22 mouse cellular contexts compared by ENCODE assay signal in the genomic region with DNA sequence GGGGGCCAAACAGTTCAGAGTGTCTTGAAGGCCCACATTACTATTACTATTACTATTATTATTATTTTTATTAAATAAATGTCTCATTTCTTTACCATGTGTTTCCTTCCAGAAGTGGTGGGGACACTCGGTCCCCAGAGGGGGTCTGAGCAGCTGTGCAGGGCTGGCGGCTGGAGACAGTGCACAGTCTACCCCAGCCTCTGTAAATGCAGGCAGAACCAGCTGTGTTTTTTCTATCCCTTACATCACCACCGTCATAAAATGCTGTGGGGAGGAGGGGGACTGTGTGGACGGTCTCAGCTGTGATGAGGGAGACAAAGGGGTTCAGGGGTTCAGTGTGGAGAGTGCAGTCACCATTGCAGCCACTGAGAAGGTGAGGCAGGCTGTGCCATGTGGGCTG. TPM values are rescaled to one million over a fixed set of nuclear protein-coding genes. Genes with fewer than 3 reads are reported as not detected.
DNase-seq lines count a peak whose midpoint lies in the region; ATAC-seq lines count a peak whose summit lies in the region.
"Had no signal": no experiment of that assay in that cellular context is flagged by ENCODE, and none has a peak within 500 bp of the region (broad histone marks: within the 10 kb centered on the region; RNA-seq: fewer than 3 reads in every experiment).

No protein-coding gene starts in this region.

- no peak for DNase-seq in embryonic facial prominence, embryonic 10.5 days (ENCODE audit: low spot score)
- no peak for DNase-seq in hindbrain, embryonic 14.5 days (ENCODE audit: low spot score)
- peak; percentile 28 for DNase-seq in midbrain, embryonic 11.5 days (ENCODE audit: low spot score, missing footprints)
- DNase-seq in midbrain, embryonic 14.5 days: no peak
- DNase-seq in left cerebral cortex, postnatal 14 days (ENCODE audit: low spot score in 2 of 2): no peak
- DNase-seq: adrenal gland, adult 8-10 months; cerebellum, adult 11-12 months; cerebellum, postnatal 36 days; lung, adult 2 months had no signal

- 46% methylated on average over 4 of the region's 4 CpGs for WGBS in embryonic facial prominence, embryonic 12.5 days
- WGBS in embryonic facial prominence, embryonic 10.5 days: 64% methylated on average over 4 of the region's 4 CpGs
- WGBS in hindbrain, embryonic 14.5 days: 60% methylated on average over 4 of the region's 4 CpGs
- 52% methylated on average over 4 of the region's 4 CpGs for WGBS in hindbrain, embryonic 16.5 days
- 73% methylated on average over 4 of the region's 4 CpGs for WGBS in midbrain, embryonic 11.5 days
- 73% methylated on average over 4 of the region's 4 CpGs for WGBS in midbrain, embryonic 14.5 days
- 39% methylated on average over 4 of the region's 4 CpGs for WGBS in stomach, embryonic 16.5 days

- H3K9me3 ChIP-seq in embryonic facial prominence, embryonic 12.5 days: no peaks in the 10 kb centered on the region
- H3K9me3 ChIP-seq in embryonic facial prominence, embryonic 10.5 days: no peaks in the 10 kb centered on the region
- no peaks in the 10 kb centered on the region for H3K9me3 ChIP-seq in hindbrain, embryonic 14.5 days (ENCODE audit: control insufficient read depth, low read length)
- H3K9me3 ChIP-seq in hindbrain, embryonic 16.5 days (ENCODE audit: control insufficient read depth, low read length): no peaks in the 10 kb centered on the region
- H3K9me3 ChIP-seq in midbrain, embryonic 11.5 days (ENCODE audit: control insufficient read depth, low read length): no peaks in the 10 kb centered on the region
- no peaks in the 10 kb centered on the region for H3K9me3 ChIP-seq in midbrain, embryonic 14.5 days (ENCODE audit: control insufficient read depth, low read length)
- no peaks in the 10 kb centered on the region for H3K9me3 ChIP-seq in stomach, embryonic 16.5 days (replicated peaks; ENCODE audit: control insufficient read depth, low read length)
- H3K9me3 ChIP-seq: midbrain, embryonic 13.5 days had no signal

- 0 out of 2 replicates have a peak, but pooled peaks have one; percentile 36 for ATAC-seq in embryonic facial prominence, embryonic 12.5 days (ENCODE audit: insufficient number of reproducible peaks, insufficient read depth, low FRiP score, low TSS enrichment)
- peak; percentile 43; the same call in 1 of the 2 replicates for ATAC-seq in hindbrain, embryonic 14.5 days (ENCODE audit: low FRiP score)
- ATAC-seq in hindbrain, embryonic 16.5 days: no peak
- no peak for ATAC-seq in midbrain, embryonic 11.5 days (ENCODE audit: low FRiP score)
- ATAC-seq in midbrain, embryonic 14.5 days (ENCODE audit: low FRiP score, low TSS enrichment): no peak
- ATAC-seq in stomach, embryonic 16.5 days (ENCODE audit: insufficient read depth, low FRiP score): peak; percentile 47; the same call in 1 of the 2 replicates
- ATAC-seq: inflammation-experienced regulatory T-cells, adult 6 months; midbrain, embryonic 13.5 days had no signal

- no peak overlapping the region for H3K4me3 ChIP-seq in embryonic facial prominence, embryonic 12.5 days
- no peak overlapping the region for H3K4me3 ChIP-seq in embryonic facial prominence, embryonic 10.5 days
- no peak overlapping the region for H3K4me3 ChIP-seq in hindbrain, embryonic 14.5 days (replicated peaks; ENCODE audit: low read length)
- no peak overlapping the region for H3K4me3 ChIP-seq in hindbrain, embryonic 16.5 days (ENCODE audit: low read length)
- no peak overlapping the region for H3K4me3 ChIP-seq in midbrain, embryonic 11.5 days (ENCODE audit: low read depth, low read length)
- no peak overlapping the region for H3K4me3 ChIP-seq in midbrain, embryonic 14.5 days (replicated peaks; ENCODE audit: low read depth, low read length)
- H3K4me3 ChIP-seq in stomach, embryonic 16.5 days (replicated peaks; ENCODE audit: low read length): no peak overlapping the region
- H3K4me3 ChIP-seq: midbrain, embryonic 13.5 days had no signal

- H3K9ac ChIP-seq in embryonic facial prominence, embryonic 12.5 days: no peak overlapping the region
- H3K9ac ChIP-seq in hindbrain, embryonic 14.5 days: no peak overlapping the region
- H3K9ac ChIP-seq in hindbrain, embryonic 16.5 days (ENCODE audit: low read depth, low read length): no peak overlapping the region
- no peak overlapping the region for H3K9ac ChIP-seq in midbrain, embryonic 11.5 days (ENCODE audit: low read length)
- H3K9ac ChIP-seq in midbrain, embryonic 14.5 days (replicated peaks; ENCODE audit: low read length): no peak overlapping the region
- H3K9ac ChIP-seq in stomach, embryonic 16.5 days (ENCODE audit: low read length): no peak overlapping the region
- H3K9ac ChIP-seq: midbrain, embryonic 13.5 days had no signal

- H3K27me3 ChIP-seq in embryonic facial prominence, embryonic 12.5 days: no peaks in the 10 kb centered on the region
- no peaks in the 10 kb centered on the region for H3K27me3 ChIP-seq in embryonic facial prominence, embryonic 10.5 days (replicated peaks; ENCODE audit: low read depth, poor library complexity, severe bottlenecking)
- no peaks in the 10 kb centered on the region for H3K27me3 ChIP-seq in hindbrain, embryonic 14.5 days (ENCODE audit: control insufficient read depth, insufficient read depth, low read length)
- H3K27me3 ChIP-seq in hindbrain, embryonic 16.5 days (replicated peaks; ENCODE audit: control insufficient read depth, insufficient read depth, low read length): no peaks in the 10 kb centered on the region
- H3K27me3 ChIP-seq in midbrain, embryonic 11.5 days (ENCODE audit: control insufficient read depth, insufficient read depth, low read length): no peaks in the 10 kb centered on the region
- H3K27me3 ChIP-seq in midbrain, embryonic 14.5 days (ENCODE audit: control insufficient read depth, insufficient read depth, low read length): no peaks in the 10 kb centered on the region
- no peaks in the 10 kb centered on the region for H3K27me3 ChIP-seq in stomach, embryonic 16.5 days (ENCODE audit: control insufficient read depth, insufficient read depth, low read length)
- H3K27me3 ChIP-seq: midbrain, embryonic 13.5 days had no signal

- peaks cover 30% of the 10 kb centered on the region for H3K4me1 ChIP-seq in embryonic facial prominence, embryonic 12.5 days
- H3K4me1 ChIP-seq in embryonic facial prominence, embryonic 10.5 days: peaks cover 40% of the 10 kb centered on the region
- H3K4me1 ChIP-seq in hindbrain, embryonic 14.5 days (replicated peaks; ENCODE audit: control insufficient read depth, insufficient read depth, low read length): no peaks in the 10 kb centered on the region
- peaks cover 9% of the 10 kb centered on the region for H3K4me1 ChIP-seq in hindbrain, embryonic 16.5 days (ENCODE audit: control insufficient read depth, insufficient read depth, low read depth, low read length)
- no peaks in the 10 kb centered on the region for H3K4me1 ChIP-seq in midbrain, embryonic 11.5 days (ENCODE audit: control insufficient read depth, insufficient read depth, low read length)
- no peaks in the 10 kb centered on the region for H3K4me1 ChIP-seq in midbrain, embryonic 14.5 days (ENCODE audit: control insufficient read depth, insufficient read depth, low read length)
- peaks cover 9% of the 10 kb centered on the region; the same call in 1 of the 2 replicates for H3K4me1 ChIP-seq in stomach, embryonic 16.5 days (ENCODE audit: control insufficient read depth, insufficient read depth, low read length)
- H3K4me1 ChIP-seq: midbrain, embryonic 13.5 days had no signal

- intact Hi-C loops in left cerebral cortex, postnatal 14 days (cut with DNase I): no loop called here

- H3K27ac ChIP-seq in embryonic facial prominence, embryonic 12.5 days: no peak overlapping the region
- no peak overlapping the region for H3K27ac ChIP-seq in embryonic facial prominence, embryonic 10.5 days (replicated peaks)
- H3K27ac ChIP-seq in hindbrain, embryonic 14.5 days: no peak overlapping the region
- no peak overlapping the region for H3K27ac ChIP-seq in hindbrain, embryonic 16.5 days (ENCODE audit: low read depth, low read length)
- no peak overlapping the region for H3K27ac ChIP-seq in midbrain, embryonic 11.5 days (ENCODE audit: low read depth, low read length)
- no peak overlapping the region for H3K27ac ChIP-seq in midbrain, embryonic 14.5 days (replicated peaks; ENCODE audit: low read depth, low read length)
- H3K27ac ChIP-seq in stomach, embryonic 16.5 days (ENCODE audit: low read length): no peak overlapping the region
- H3K27ac ChIP-seq: macrophage; midbrain, embryonic 13.5 days had no signal

- no peak overlapping the region for H3K4me2 ChIP-seq in embryonic facial prominence, embryonic 12.5 days (replicated peaks)
- no peak overlapping the region for H3K4me2 ChIP-seq in hindbrain, embryonic 14.5 days (replicated peaks)
- H3K4me2 ChIP-seq in hindbrain, embryonic 16.5 days (ENCODE audit: low read length): no peak overlapping the region
- H3K4me2 ChIP-seq in midbrain, embryonic 11.5 days: no peak overlapping the region
- no peak overlapping the region for H3K4me2 ChIP-seq in midbrain, embryonic 14.5 days (ENCODE audit: low read length)
- H3K4me2 ChIP-seq in stomach, embryonic 16.5 days (ENCODE audit: low read depth, low read length): no peak overlapping the region
- H3K4me2 ChIP-seq: midbrain, embryonic 13.5 days had no signal

- no peaks in the 10 kb centered on the region for H3K36me3 ChIP-seq in embryonic facial prominence, embryonic 12.5 days
- no peaks in the 10 kb centered on the region for H3K36me3 ChIP-seq in embryonic facial prominence, embryonic 10.5 days (replicated peaks)
- H3K36me3 ChIP-seq in hindbrain, embryonic 14.5 days (replicated peaks; ENCODE audit: control insufficient read depth, insufficient read depth): no peaks in the 10 kb centered on the region
- no peaks in the 10 kb centered on the region for H3K36me3 ChIP-seq in hindbrain, embryonic 16.5 days (ENCODE audit: control insufficient read depth, insufficient read depth, low read length)
- no peaks in the 10 kb centered on the region for H3K36me3 ChIP-seq in midbrain, embryonic 11.5 days (ENCODE audit: control insufficient read depth, insufficient read depth, low read length)
- no peaks in the 10 kb centered on the region for H3K36me3 ChIP-seq in midbrain, embryonic 14.5 days (ENCODE audit: control insufficient read depth, insufficient read depth, low read length)
- no peaks in the 10 kb centered on the region for H3K36me3 ChIP-seq in stomach, embryonic 16.5 days (ENCODE audit: control insufficient read depth, insufficient read depth, low read length)
- H3K36me3 ChIP-seq: midbrain, embryonic 13.5 days had no signal

RNA-seq across cellular contexts. Expression of gene Smim23, which starts 26.0 kb away (rescaled TPM):
- not detected in 2 replicates for polyA plus RNA-seq in embryonic facial prominence, embryonic 12.5 days (2016; fragmentation: Nextera tagmentation; extraction: Ambion mirVana)
- polyA plus RNA-seq in embryonic facial prominence, embryonic 10.5 days (2016; fragmentation: Nextera tagmentation; extraction: Ambion mirVana): not detected in 2 replicates
- not detected in 2 replicates for polyA plus RNA-seq in hindbrain, embryonic 14.5 days (2014; fragmentation: Nextera tagmentation; extraction: Ambion mirVana)
- polyA plus RNA-seq in hindbrain, embryonic 16.5 days (2015; fragmentation: Nextera tagmentation; extraction: Ambion mirVana): not detected in 2 replicates
- not detected in 2 replicates for polyA plus RNA-seq in midbrain, embryonic 11.5 days (2014; fragmentation: Nextera tagmentation; extraction: Ambion mirVana)
- not detected in 2 replicates for polyA plus RNA-seq in midbrain, embryonic 14.5 days (2014; fragmentation: Nextera tagmentation; extraction: Ambion mirVana)
- not detected in 2 replicates for polyA plus RNA-seq in stomach, embryonic 16.5 days (2015; fragmentation: Nextera tagmentation; extraction: Ambion mirVana)
- total RNA-seq in left cerebral cortex, postnatal 14 days (2021): not detected
- total RNA-seq: adrenal gland, adult 8-10 months; gastrocnemius, postnatal 4 days; heart, postnatal 25 days; layer of hippocampus, postnatal 14 days; left cerebral cortex, postnatal 4 days had no signal
- polyA plus RNA-seq: brain, embryonic 14.5 days; embryonic facial prominence, embryonic 11.5 days; forebrain, embryonic 11.5 days; inflammation-experienced regulatory T-cells, adult 6 months; lung, adult 2 months; macrophage; midbrain, embryonic 13.5 days had no signal

Comparison
In these comparisons a context has a peak if more than half of its experiments do, and no peak if none do; other contexts are left out.
1. ATAC-seq: peak in embryonic facial prominence, embryonic 12.5 days (single experiment), hindbrain, embryonic 14.5 days (single experiment) and stomach, embryonic 16.5 days (single experiment); none in hindbrain, embryonic 16.5 days (single experiment), midbrain, embryonic 11.5 days (single experiment) and midbrain, embryonic 14.5 days (single experiment).